Mouse (Mus musculus) liver, adult (tissue): ENCODE data around the gene Olfr1410.
A peak's percentile ranks its signal among the peaks of the same experiment; 100 is the strongest.

Source experiments
- GATA4 ChIP-seq: IDR thresholded peaks from 2 replicates; pipeline ENCODE4 v1.6.1; 2014; ENCODE audit warnings: mild to moderate bottlenecking, low read length; ENCODE audit not compliant: insufficient replicate concordance

Olfr1410 gene

DNA sequence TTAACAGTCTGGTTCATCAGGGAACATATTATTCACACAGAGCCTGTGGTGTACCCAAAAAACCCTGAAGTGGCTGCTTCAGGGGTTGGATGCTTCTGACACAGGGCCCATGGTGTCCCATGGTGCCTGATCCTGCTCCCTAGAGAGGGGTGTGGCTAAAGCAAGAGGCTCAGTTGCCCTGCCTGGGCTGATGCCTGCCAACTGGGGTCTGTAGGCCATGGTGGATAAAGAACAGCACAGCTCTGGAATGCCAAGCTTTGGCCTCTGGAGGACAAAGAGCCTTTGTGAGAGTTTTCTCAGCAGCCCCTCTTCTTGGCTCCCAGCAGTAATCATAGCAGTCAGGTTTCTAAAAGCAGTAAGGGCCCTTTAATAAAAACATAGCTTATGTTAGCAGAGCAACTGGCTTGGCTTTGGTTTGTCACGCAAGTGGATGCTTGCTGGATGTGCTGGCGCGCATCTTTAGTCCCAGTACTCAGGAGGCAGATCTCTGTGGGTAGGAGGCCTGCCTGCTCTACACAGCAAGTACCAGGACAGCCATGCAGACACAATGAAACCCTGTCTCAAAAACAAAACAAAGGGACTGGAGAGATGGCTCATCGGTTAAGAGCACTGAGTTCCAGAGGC lies 29.5 kb downstream of the Olfr1410 start:
- TF ChIP-seq GATA4: no peak

DNA sequence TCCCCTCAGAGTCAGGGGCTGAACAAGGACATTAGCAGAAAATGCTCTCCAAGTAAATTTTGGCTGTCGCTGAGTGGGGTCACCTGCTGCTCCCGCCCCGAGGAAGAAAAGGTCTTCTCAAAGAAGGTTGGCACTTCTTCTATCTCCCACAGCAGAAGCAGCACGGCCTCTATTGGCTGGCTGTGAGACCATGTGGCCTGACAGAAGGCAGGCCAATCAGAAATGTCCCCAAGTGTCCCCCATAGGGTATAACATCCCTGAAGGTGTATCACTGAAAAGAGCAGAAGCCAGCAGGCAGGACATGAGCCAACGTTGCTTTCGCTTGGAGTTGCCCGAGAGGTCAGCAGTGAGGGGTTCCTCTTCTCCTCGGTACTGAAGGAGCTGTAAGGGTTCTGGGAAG lies 30.4 kb downstream of the Olfr1410 start:
- no peak for TF ChIP-seq GATA4

DNA sequence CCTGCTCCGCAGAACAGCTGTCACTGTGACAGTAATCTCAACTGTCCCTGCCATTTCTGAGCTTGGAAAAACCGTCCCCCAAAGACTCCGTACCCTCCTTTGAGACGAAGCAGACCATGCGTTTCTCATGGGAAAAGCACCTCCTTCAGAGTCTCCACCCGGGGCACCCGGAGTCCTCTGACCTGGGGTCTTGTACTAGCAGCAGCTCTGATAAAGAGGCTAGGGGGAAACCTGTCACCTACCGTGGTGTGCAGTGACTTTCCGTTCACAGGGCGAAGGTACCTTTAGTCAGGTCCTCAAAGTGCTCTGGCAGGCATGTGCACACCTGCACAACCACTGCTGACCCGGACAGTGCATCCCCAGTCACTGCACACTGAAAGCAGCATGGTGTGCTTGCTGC lies 31.1 kb downstream of the Olfr1410 start:
- TF ChIP-seq GATA4: no peak

DNA sequence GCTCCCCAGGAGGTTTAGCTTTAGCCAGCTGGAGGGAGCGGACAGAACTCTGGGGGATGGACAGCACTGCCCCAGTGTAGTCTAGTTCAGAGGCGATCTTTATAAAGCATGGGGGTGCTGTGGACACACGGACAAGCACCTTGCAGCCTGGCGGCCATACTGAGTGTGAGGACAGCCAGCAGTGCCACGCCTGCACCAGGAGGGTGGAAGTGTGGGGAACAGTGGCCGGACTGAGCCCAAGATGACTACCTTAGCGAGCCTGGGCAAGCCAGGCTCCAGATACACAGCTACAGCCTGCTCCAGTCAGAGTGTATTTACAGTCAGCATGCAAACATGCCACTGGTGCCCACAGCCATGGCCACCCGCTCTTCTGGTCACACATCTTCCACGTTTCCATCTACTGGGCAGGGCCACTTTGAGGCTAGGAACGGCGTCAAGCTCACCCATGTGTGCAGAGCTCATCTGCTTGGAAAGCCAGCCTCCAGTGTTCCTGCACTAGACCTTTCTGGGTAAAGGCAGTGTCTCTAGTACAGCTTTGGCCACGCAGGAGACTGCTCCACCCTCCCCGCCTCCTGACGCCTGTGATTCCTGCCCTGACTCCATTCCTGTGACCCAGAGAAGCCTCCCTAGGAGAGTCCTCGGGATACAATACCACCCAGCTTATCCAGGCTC lies 32.1 kb downstream of the Olfr1410 start:
- TF ChIP-seq GATA4: no peak

DNA sequence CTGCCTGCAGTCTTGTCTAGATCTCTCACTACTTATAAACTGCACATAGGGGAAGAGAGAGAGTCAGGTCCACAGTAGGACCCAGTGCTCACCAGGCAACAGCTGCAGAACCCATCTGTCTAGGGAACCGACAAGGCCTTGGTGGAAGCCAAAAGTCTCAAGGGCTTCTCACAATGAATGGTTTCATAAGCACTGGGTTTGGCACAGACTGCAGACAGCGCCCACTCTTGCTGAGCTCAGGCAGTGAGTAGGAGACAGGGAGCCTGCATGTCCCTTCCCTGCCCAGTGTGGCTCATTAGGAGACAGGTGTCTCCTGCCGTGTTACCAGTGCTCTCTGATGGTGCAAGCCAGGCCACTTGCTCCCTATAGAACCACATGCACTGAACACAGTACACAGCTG lies 32.6 kb downstream of the Olfr1410 start:
- TF ChIP-seq GATA4: no peak

DNA sequence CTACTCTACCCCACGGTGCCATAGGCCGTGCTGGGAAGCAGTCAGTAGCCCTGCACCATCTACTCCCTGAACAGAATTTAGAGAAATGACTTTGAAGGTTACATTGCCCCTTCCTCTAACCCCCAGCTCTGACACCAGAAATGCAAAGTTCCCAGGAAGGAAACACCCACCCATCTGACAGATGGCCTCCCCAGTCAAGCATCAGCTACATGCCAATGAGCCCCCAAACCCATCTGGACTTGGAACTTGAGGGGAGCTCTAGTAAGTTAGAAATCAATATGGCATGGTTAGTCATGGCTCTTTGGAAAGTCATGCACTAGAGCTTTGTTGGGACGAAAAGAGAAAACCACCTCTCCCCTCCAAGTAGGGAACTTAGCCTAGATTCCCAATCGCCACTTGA lies 33.2 kb downstream of the Olfr1410 start:
- TF ChIP-seq GATA4: no peak

DNA sequence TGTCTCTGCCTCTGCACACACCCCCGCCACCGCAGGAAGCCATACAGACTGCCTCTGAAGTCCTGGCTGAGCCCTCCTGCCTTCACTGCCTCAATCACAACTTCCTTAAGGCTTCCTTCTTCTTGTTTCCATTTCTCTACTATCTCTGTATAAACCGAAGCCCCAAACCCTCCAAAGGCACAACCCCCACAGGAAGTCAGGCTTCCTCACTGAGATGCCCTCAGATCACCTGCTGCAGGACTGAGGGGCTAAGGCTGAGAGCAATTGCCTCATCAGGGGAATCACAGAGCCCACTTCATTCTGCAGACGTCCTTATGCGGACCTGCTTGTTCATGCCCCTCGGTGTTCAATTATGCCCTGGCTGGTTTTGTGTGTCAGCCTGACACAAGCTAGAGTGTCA lies 34.8 kb downstream of the Olfr1410 start:
- no peak for TF ChIP-seq GATA4

DNA sequence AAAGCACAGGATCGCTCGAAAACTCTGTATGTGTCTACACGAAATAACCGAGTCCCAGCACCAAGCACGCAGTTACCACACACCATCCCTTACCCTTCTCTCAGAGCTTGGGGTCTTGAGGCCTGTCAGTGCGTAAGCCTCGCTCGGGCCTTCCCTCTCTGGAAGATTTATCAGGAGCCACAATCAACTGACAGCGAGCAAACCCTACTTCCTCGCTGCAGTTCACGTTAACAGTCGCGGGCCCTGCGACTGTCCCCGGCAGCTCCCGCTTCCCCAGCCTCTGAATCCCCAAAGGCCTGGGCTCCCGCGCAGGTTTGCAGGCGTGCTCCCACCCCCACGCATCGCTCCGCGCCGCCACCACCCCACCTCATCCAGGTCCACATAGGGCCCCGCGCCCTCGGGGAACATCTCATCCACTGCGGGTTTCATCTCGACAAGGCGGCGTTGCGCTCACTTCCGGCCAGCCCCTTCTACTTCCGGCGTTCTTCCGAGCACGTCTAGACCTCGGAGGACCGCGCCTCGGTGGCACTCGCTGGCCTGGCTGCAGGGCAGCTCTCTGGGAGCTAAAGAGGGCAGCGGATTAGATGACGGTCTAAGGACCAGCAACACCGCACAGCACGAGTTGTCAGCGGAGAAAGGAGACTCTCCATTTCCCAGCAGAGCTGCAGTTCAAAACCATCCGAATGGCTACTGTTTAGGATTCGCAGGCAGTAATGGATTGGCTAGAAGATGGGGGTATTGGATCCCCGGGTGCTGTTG lies 36.1 kb downstream of the Olfr1410 start, which contains the start of gene Cops9:
Gene Cops9, minus strand, starts transcription at position 472 of the 759 bp plus-strand sequence.
- TF ChIP-seq GATA4: peak; percentile 35; the same call in 1 of the 2 replicates

DNA sequence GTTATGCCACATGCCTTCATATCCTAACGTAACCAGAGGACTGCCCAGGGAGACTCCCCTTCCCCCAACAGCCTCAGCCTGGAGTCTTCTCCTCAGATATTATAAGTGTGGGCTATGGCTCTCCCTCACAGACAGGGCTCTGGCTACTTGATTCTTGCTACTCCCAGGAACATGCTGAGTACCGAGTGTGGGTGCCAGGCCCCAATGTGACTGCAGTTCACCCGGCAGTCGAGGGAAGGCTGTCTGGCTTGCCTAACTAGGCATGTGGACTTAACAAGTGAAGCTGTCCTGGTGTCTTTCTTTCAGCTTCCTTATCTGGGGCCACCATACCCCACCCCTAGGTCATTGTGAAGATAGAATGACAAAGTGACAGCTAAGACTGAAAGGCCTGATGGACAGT lies 38.1 kb downstream of the Olfr1410 start:
- TF ChIP-seq GATA4: no peak

DNA sequence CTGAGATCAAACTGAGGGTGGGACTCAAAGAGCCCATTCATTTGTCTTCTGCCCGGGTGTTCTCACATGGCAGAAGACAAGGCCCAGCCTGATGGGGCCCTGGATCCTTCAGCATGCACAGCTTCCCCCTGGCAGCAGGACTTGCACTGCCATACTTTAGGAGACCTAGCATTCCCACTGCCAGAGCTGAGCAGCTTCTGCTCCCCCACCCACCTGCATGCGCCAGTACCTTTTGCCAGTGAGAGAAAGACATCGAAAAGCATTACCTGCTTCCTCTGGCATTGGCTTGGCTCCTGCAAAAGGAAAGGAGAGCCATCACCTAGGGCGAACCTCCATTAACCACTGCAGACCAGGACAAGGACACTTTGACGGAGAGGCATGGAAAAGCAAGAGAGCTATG lies 39.3 kb downstream of the Olfr1410 start:
- no peak for TF ChIP-seq GATA4

DNA sequence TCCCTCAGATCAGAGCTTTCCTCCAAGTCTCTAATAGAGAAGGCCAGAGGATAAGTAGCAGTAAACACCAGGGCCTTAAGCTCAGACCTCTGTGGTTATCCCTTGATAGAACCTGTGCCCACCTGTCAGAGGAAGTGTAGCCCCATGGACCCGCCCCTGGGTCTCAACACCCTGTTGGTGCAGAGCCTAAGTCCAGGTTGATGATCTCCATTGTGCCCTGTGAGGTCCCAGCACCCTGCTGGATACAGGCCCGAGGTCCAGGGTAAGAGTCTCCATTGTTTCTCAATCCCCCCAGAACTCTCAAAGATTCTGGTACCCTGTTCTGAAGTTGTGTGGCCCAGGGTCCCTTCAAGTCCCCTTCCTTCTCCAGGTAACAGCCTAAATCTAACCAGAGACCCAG lies 40.5 kb downstream of the Olfr1410 start:
- no peak for TF ChIP-seq GATA4

DNA sequence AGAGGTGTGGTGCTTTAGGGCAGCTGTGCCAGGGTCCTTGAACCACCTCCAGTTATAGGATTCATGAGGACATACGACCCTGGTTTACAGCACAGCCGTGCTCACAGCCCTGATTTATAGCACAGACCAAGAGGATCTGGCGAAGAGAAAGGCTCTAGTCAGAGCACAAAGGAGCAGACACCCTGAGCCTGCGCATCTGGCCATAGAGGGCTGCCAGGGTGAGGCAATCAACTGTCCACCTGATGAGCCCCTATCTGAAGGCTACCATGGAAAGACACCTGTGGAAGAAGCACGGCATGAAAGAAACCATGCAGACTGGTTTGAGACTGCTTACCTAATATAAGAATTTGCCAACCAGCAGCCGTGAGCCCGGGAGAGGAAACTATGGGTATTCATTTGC lies 41.0 kb downstream of the Olfr1410 start:
- TF ChIP-seq GATA4: no peak

DNA sequence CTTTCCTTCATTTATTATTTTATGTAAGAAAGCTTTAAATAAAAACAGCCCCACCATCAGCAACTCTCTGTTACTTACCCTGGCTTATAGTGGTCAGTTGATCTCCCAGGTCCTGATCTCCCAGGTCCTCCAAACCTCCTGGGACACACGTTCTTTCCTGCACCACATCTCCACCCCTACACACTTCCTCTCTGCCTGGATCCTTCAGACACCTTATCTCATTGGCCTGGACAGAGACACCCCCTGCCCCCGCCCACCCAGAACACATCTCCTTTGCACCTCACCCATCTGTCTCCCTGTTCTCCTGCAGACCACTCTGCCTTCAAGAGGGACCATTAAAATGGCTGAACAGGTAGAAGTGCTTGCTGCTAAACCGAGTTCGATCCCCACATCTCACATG lies 41.4 kb downstream of the Olfr1410 start:
- TF ChIP-seq GATA4: no peak

DNA sequence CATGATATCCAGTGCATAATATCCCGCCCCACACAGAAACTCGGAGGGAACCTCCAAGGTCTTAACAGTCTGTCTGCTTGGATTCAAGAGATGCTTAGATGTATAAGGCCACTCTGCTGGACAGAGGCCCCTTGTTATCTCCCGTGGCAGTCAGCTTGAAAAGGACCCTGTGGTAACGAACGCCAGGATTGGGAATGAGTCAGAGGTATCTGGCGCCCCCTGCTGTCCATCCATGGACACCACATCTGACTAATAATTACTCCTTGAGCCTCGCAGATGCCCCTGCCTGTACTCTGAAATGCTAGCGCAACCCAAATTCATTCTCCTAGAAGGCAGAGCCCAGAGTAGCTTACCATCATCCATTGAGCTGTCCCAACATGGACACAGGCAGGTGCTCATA lies 42.2 kb downstream of the Olfr1410 start:
- TF ChIP-seq GATA4: no peak

DNA sequence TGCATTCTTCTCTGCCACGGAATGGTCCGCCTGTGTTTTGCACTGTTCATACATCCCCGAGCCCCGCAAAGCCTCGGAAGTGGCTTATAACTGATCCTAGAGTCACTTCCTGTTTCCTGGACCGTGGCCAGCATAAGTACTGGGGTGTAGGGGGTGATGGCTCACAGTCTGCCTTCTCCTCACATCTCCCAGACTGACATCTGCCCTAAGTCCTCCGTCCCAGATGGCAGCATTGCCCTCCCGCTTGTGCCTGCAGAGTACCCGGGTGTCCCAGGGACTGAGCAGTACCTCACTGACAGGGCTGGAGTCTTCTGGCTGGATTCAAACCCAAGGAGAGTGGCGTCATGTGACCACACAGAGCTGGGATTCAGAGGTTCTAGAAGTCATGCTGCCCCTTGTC lies 42.6 kb downstream of the Olfr1410 start:
- no peak for TF ChIP-seq GATA4

DNA sequence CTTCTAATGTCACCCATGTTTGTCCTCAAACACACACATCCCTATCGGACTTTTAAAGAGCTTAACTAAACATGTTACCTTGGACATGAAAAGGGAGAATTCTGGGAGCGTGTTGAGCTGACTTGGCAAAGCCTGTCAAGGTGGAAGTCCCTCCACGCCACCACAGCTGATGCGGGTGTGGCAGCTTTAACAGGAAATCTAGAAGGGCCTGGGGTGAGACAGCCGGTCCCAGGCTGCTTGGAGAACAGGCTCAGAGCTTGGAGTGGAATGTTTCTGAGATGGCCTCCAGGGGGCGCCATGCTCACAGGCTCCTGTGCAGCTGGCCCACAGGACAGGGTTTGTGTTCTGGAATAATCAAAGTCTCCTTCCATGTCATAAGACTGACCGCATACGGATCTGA lies 43.1 kb downstream of the Olfr1410 start, which contains the start of gene Otos:
Gene Otos, minus strand, starts transcription at position 169 of the 400 bp plus-strand sequence.
- TF ChIP-seq GATA4: no peak
